Mouse (Mus musculus) hematopoietic multipotent progenitor cell, adult 10-12 weeks (in vitro differentiated cells): ENCODE measurements around the gene Coa4. TPM values are rescaled to one million over a fixed set of nuclear protein-coding genes. Genes with fewer than 3 reads are reported as not detected.

Source experiments
- polyA plus RNA-seq: library from polyadenylated mRNA; stranded (reverse); fragments of >175 nt; gene quantifications from 2 replicates; pipeline ENCODE4 v1.2.3, GENCODE M21; 2012; ENCODE audit warnings: low replicate concordance

Gene Coa4
- 3.2 and 8.6 TPM in 2 replicates for polyA plus RNA-seq

DNA sequence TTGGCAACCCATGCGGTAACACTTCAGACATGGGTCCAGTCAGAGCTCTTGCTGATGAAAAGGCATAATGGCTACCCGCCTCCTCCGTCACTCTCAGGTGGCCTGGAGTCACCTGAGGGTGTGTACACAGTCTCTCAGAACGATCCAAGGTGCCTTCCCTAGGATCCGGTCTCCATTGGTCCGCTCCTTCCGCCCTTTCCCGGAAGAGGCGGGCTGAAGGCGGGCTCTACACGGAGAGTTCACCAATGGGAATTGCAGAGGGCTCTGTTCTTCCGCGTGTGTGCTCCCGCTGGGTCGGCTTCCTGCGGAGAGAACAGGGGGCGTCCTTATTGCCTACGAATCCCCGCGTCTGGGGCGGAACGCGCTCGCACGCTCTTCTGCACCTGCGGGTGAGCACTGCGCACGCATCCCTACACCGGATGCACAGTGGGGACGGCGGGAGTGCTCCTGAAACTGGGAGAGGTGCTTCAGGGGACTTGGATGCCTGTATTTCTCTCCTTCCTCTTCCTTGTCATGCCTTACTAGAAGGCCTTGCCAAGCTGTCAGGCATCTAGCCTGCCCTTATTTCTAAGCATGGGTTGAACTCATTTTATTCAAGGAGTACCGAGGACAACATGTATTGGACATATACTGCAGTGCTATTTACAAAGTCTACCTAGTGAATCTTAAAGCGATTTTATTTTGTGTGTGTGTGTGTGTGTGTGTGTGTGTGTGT is at the start of gene Coa4:
TSS of gene Coa4 (plus strand) at position 268 of the 715 bp plus-strand sequence.

GRCm38 (mm10) chr7:100493117-100493483 is 43.8 kb upstream of the Coa4 start, which contains the start of gene Ucp2:
Gene Ucp2, plus strand, starts transcription at chr7:100493337.

GRCm38 (mm10) chr7:100514573-100514972 is 22.3 kb upstream of the Coa4 start, which contains the start of gene Dnajb13:
Gene Dnajb13, minus strand, starts transcription at chr7:100514960.

Other genes starting within 250 kb of the Coa4 start
- gene C2cd3, start 164.8 kb upstream of the Coa4 start, polyA plus RNA-seq: 27.5 and 47.7 TPM in 2 replicates
- 27.9 and 30.1 TPM in 2 replicates for gene Ppme1, start 164.8 kb upstream of the Coa4 start, polyA plus RNA-seq
- 0.74 and 1.5 TPM in 2 replicates for gene Ucp3, start 64.1 kb upstream of the Coa4 start, polyA plus RNA-seq
- gene Ucp2, start 43.7 kb upstream of the Coa4 start, polyA plus RNA-seq: 1,213 and 1,443 TPM in 2 replicates
- gene Dnajb13, start 22.1 kb upstream of the Coa4 start, polyA plus RNA-seq: 0.26 and 1.2 TPM in 2 replicates
- gene Rab6a, start 70.3 kb downstream of the Coa4 start, polyA plus RNA-seq: 16.2 and 29.3 TPM in 2 replicates
- gene Mrpl48, start 71.2 kb downstream of the Coa4 start, polyA plus RNA-seq: 2.1 and 2.7 TPM in 2 replicates
- 0.06 TPM in 1 of 2 replicates, not detected in the other for gene Plekhb1, start 125.3 kb downstream of the Coa4 start, polyA plus RNA-seq
- 58.8 and 71.9 TPM in 2 replicates for gene Fam168a, start 169.6 kb downstream of the Coa4 start, polyA plus RNA-seq